Mouse (Mus musculus): ENCODE results near the gene Mbd5.

The Mbd5 gene

DNA sequence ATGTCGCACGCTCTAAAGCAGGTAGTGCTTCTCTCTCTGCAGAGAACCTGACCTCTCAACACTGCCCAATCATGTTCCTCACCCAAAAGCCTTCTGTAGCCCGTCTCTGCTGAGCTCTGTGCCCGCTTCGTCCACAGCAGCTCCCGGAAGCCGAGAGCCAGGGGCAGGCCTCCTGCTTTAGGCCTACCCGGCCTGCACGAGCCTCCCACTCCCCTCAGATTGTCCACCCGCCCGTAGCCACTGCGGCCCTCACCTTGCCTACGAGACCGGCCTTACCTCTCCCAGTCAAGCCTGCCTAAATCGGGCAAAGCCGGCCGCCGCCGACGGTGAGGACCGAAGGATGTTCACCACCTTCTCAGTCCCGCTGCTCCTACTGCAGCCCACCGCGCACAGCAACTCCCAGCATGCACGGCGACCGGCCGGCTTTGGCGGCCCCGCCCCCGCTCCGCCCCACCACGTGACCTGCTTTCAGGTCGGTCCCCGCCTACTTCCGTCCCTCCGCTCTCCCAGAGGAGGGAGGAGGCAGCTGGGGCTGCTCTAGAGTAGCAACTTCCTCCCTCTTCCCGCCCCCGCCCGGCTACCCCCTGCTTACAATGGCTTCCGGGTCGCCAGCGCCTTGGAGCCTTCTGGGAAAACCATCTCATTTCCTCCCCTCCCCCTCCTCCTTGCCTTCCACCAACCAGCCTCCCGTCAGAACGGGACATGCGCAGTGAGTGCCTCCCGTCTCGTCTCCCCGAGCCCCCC is at the start of gene Mbd5:
Gene Mbd5, plus strand, starts transcription at position 668 of the 744 bp plus-strand sequence.
- DNase-seq (ENCODE audit: low read depth, low spot score) = peak; percentile 100

DNA sequence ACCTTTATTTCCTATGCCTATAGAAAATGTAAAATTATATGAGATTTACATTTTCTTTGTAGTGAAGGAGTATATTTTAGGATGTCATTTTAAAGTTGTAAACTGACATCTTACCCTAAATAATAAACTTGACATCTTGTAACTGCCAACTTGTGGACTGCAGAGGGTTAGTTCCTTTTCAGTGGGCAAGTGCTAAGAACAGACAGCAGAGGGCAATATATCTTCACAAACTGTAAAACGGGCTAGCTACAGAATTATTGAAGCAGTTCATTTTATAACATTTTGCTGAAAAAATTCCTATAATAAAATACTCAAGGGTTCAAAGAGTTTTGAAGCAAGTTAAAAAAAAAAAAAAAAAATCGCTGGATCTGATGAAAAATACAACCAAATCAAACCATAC is 40.4 kb upstream of the Mbd5 start:
- peak; percentile 39 for DNase-seq (ENCODE audit: low read depth, low spot score)

DNA sequence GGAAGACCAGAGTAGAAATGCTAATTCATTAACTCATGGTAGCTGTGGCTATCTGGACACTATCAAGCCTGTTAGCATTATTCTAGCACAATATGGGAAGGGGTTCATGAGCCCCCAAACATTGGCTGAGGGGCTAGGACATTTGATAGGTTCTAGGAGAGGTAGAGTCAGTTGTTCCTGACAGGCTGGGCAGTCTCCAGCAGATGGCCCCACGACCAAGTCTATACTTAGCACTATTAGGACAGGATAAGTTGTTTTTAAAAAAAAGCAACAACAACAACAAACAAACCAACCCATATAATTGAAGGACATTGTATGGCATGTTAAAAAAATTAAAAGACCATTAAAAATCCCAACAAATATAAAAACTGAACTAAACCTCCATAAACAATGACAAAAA is 35.1 kb upstream of the Mbd5 start:
- no peak for DNase-seq (ENCODE audit: low read depth, low spot score)

DNA sequence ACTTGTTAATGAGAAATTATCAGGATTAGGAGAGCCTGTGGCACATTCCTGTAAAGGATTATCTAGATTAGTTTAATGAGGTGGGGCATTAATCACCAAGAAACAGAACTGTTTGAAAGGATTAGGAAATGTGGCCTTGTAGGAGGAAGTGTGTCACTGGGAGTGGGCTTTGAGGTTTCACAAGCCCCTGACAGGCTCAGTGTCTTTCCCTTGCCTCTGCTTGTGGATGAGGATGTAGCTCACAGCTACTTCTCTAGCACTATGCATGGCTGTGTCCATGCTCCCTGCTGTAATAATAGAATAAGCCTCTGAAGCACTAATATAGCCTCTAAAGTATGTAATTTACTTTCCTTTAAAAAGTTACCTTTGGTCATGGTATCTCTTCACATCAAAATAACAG is 33.5 kb upstream of the Mbd5 start:
- DNase-seq (ENCODE audit: low read depth, low spot score) = no peak

DNA sequence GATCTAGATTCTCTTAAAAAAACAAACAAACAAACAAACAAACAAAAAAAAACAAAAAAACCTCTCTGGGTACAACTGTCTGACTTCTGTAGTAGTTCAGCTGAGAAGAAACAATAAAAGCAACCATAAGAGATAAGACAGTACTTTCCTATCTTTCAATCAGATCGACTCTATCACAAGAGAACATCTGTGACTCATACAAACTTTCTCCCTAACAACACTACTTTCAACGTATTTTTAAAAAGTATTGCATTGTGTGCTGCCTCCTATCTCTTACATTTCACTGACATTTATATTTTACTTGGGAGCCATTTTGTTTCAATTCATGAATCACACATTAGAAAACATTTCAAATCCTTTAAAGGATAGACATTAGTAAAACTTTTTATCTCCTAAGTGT is 14.2 kb upstream of the Mbd5 start:
- DNase-seq (ENCODE audit: low read depth, low spot score) = peak; percentile 6

DNA sequence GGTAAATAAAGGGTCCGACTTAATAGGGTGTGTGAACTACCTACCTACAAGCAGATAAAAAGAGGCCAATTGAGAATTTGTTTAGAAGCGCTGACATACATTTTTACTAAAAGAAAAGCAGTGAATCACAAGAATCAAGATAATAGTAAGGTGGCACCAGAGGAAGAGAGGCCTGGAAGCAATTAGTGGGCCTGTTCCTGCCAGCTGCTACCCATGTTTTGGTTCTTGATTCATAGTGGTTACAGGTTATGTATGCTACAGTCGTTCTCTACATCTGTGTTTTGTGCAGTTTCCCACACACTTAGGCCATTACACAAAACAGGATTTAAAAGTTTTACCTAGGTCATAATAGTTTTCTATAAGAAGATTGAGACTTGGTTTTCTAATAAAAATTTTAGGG is 1.5 kb upstream of the Mbd5 start:
- no peak for DNase-seq (ENCODE audit: low read depth, low spot score)

DNA sequence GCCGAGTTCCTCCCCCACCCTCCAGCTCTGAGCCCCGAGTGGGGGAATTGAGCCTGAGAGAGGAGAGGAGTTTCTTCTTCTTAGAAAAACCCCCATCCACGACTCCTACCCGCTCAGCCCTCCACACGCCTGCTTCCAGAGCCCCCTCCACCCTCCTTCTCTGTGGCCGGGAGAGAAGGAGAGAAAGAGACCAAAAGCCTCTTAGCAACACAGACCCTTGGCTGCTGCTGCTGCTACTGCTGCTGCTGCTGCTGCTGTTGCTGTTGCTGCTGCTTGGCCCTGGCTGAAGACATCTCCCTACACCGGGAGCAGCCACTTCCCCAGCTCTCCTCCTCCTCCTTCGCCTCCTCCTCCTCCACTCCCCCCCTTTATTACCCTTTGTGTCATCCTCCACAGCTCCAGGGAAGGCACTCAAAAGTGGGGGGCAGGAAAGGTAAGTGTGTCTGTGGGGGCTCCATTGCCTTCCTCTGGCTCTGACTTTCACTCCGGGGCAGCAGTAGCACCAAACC is 489 bp downstream of the Mbd5 start:
- no peak for DNase-seq (ENCODE audit: low read depth, low spot score)

DNA sequence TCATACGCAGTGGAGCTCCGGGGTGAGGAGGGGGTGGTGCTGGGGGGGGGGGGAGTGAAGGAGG is 776 bp downstream of the Mbd5 start, which contains the start of gene Orc4:
Gene Orc4, minus strand, starts transcription at position 26 of the 64 bp plus-strand sequence.
- no peak for DNase-seq (ENCODE audit: low read depth, low spot score)

DNA sequence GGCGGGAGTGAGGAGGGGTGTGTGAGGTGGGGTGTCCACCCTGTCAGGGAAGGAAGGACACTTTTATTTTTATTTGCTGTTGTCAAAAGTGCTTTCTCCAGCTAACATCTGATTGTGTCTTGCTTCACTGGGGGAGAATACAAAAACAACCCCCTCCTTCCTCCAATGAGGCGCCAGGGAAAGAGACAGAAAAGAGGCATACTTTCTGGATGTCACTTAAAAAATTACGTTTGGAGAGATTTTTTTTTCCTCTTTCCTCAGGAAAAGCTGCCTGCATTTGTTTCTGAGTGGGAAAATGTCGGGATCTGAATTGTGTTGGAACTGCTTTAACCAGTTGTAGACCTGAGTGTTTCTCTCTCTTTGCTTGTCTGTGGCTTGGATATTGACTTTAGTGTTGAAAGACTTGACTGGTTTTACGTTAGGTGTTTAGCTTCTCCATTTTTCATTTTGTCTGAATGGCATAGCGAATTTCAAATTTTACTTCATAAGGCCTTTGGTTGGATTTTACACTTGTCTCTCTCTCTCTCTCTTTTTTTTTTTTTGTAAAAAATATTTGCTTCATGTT is 1.1 kb downstream of the Mbd5 start:
- no peak for DNase-seq (ENCODE audit: low read depth, low spot score)

DNA sequence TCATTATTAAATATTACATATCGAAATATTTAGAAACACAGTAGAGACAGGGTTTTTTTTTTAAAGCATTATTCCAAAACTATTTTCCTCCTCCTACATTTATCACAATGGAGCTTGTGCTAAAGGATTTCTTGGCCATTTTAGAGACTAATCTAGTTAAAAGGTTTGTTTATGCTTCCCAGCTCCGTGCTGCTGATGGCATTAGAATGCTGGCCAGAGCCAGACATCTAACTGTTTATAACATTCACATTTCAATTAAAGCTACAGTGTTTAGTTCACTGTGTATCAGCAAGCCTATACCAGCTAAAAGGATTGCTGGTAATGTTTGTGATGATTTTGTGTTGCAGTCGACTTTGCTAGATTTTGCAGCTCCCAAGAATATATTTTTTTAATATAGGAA is 7.3 kb downstream of the Mbd5 start:
- no peak for DNase-seq (ENCODE audit: low read depth, low spot score)

DNA sequence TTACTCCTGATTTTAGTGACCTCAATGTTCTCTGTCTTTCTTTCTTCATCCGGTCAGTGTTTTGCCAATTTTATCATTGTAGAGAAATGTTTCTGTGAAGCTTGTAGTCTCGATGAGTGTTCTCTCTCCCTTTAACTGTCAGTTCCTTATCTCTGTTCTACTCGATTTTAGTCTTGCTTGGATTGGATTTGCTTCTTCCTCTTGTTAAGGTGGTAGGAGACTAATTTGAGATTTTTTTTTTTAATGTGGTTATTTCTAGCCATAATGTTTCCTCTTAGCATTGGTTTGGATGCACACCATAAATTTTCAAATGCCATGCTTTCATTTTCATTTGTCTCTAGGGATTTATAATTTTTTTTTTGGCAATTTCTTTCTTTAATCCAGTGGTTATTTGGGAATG is 29.6 kb downstream of the Mbd5 start:
- no peak for DNase-seq (ENCODE audit: low read depth, low spot score)

DNA sequence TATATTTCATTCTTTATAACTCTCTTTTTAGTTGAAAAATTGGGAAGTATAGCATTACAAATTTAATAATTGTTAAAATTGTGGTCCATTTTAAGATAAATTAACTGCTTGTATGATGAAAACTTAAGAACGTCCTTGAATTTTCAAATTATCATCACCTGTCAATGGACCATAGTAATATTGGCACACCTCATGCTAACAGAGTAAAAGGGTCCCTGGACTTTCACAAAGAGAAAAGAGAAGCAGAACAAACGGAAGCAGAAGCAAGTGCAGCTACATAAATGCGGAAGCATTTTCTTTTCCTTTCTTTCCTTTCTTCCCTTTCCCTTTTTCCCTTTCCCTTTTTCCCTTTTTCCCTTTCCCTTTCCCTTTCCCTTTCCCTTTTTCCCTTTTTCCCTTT is 41.0 kb downstream of the Mbd5 start:
- no peak for DNase-seq (ENCODE audit: low read depth, low spot score)

DNA sequence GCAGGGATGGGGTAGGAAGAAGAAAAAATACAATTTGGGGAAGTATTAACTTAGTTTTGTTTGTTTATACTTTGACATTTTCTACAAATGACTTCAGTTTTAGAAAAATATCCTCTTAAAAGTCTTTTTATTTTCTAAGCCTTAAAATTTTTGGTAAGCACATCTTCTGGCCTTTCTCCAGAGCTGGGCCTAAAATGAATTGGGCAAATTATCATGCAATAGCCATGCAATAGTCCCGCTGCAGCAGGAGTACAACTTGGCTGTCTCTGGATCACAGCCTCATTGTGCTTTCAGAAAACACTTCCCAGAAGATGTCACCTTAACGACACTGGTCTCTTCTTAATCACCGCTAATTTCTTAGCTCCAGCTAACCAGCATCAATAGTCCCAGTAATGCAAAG is 91.2 kb downstream of the Mbd5 start:
- DNase-seq (ENCODE audit: low read depth, low spot score) = no peak

DNA sequence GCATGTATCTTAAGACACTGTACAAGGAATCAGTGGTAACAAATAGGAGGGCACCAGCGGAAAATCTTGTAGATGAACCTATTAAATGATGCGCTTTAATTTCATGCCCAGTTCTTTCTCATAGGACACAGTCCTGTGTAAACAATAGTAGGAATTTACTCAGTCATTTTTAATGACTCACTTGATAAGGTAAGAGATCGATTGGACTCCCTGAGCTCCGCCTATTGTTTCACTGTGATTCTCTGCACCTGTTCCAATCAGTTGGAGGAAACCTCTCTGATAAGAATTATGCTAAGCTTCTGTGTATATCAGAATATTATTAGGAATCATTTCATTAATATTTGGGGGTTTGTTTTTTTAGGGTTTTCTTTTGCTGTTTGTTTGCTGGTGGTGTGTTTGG is 100.7 kb downstream of the Mbd5 start:
- DNase-seq (ENCODE audit: low read depth, low spot score) = no peak

DNA sequence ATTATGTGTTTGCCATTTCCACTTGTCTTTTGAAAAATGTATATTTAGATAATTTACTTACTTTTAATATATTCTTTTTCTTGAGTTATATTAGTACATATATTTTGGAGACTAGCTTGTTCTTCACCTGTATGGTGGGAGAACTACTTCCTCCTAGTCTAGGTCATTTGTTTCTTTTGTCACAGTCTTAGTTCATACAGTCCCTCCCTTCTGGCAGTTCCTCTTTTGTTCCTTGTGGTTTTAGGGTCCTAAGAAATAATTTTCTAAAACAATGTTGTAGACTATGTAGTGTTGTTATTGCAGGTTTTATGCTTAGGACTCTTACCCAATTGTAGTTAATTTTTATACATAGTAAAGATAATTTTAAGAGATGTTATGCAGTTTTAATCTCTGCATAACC is 118.6 kb downstream of the Mbd5 start:
- DNase-seq (ENCODE audit: low read depth, low spot score) = no peak

DNA sequence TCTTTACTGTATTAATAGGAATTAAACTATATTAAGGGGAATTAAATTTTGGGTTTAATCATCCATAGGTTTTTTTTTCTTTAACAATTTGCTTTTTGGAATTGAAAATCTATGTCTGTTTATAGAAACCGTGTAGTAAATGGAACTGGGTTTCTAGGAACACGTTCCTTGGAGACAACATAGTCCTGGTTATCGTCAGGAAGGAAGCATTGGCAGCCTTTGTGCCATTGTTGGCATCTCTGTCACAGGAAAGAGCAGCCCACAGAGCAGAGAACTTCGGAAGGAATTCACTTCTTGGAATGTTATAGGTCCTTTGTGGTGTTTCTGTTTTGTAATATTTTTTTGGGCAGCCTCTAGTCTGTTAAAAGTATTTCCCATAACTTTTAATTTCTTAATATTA is 135.7 kb downstream of the Mbd5 start:
- no peak for DNase-seq (ENCODE audit: low read depth, low spot score)

DNA sequence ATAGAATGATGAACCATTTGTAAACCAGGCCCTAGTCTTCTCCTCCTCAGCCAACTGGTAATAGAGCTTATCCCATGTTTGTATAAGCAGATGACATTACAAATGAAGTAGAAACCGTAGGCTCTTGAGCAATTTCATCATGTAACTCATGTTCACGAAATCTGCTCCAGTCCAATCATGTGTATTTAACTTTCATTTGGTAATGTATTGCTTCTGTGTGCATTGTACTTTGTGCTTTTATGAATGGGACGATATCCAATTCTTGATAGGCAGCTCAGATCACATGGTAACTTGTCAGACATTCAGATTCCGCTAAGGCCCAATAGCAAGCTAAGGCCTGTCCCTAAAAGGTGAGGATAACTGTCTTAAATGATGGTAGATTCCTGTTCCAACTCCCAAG is 141.5 kb downstream of the Mbd5 start:
- no peak for DNase-seq (ENCODE audit: low read depth, low spot score)

DNA sequence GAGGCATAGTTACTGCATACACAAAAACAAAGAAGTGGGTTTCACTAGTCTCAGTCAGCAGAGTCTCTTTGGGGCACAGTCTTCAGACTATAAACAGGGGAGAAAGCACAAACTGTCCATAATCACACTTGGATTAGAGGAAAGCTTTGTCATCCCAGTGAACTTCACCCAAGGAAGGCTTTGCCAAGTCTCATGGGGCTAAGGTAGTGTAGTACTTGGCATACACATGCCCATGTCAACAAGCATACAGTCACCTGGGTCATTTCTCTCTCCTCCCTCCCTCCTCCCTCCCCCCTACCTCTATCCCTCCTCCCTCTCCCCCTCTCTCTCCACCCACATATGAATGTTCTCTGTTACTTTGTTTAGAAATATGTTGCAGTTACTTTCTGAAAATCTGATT is 147.5 kb downstream of the Mbd5 start:
- DNase-seq (ENCODE audit: low read depth, low spot score) = no peak

DNA sequence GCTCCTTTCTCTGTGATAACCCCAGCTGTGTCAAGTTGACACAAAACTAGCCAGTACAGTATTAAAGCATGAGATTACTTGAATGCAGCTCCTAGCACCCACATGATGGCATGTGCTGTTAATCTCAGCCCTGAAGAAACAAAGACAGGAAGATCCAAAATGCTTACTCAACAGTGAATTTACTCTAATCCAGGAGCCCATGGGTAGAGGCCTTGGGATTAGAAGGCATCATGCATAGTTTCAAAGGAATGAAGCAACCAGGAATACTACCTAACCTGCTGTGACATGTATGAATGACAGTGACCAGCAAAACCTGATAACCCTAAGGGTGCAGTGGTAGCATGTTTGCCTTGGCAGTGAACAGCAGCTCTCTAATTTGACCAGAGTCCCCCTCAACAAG is 159.6 kb downstream of the Mbd5 start:
- DNase-seq (ENCODE audit: low read depth, low spot score) = no peak

DNA sequence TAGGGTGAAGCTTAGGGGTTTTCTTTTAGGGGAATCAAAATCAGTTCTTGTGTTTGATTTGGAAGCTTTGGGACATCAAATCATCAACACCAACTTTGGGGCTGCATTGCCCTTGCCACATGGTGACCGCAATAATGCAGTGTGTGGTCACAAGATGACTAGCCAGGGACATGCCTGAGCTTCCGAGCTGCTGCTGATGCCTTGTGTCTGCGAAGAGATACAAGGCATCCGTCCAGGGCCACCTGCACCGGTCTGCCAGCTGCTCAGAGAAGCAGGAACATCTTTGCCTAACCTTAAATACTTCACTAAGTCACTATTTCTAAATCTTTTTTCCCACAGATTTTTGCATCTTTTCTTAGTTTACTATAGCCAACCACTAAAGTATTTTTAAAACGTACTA is 170.6 kb downstream of the Mbd5 start:
- no peak for DNase-seq (ENCODE audit: low read depth, low spot score)

DNA sequence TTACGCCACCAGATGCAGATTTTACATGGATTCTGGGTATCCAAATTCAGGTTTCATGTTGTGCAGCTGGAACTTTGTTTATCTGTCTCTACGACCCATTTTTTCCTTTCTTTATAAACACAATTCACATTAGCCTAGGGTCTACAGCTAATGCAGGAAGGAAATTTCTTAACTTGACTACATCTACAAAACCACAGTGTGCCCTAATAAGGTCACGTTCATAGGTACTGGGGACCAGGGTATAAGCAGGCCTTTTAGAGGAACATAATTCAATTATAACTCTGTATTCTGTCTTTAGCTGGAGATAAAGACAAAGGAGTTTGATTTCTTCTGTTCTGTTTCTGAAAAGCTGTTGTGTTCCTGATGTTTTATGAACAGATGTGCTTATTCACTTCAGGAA is 172.3 kb downstream of the Mbd5 start:
- no peak for DNase-seq (ENCODE audit: low read depth, low spot score)

DNA sequence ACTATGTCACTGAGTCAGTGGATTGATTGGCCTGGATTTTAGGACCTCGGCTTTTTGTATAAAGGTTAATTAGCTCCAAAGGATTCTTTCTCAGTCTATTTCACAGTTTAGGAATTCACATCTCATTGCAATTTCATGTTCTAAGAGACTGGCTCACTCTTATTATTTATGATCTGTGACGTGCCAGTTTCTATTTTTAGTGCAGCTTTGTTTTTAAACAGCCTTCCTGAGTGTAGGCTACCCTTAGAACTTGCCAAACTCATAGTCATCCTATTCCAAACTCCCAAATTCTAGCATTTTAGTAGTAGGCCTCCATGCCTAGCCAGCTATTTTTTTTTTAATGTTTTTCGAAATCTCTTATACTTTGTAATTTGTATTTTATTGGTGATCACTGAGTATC is 192.9 kb downstream of the Mbd5 start:
- no peak for DNase-seq (ENCODE audit: low read depth, low spot score)

DNA sequence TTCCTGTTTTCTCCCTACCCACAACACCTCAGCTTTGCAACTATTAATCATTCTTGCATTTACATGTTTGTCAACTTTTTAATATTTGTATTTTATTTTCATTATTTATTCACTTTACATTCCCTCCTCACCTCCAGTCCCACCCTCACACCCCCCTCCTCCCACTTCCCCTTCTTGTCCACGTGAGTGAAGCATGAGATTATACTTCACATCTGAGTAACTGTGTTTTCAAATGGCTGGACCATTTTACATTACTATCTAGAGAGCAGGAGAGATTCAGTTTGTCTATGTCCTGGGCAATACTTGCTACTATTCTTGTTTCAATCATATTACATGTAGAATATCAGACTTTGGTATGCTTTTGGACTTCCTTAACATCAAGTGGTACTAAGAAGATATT is 204.3 kb downstream of the Mbd5 start:
- no peak for DNase-seq (ENCODE audit: low read depth, low spot score)

DNA sequence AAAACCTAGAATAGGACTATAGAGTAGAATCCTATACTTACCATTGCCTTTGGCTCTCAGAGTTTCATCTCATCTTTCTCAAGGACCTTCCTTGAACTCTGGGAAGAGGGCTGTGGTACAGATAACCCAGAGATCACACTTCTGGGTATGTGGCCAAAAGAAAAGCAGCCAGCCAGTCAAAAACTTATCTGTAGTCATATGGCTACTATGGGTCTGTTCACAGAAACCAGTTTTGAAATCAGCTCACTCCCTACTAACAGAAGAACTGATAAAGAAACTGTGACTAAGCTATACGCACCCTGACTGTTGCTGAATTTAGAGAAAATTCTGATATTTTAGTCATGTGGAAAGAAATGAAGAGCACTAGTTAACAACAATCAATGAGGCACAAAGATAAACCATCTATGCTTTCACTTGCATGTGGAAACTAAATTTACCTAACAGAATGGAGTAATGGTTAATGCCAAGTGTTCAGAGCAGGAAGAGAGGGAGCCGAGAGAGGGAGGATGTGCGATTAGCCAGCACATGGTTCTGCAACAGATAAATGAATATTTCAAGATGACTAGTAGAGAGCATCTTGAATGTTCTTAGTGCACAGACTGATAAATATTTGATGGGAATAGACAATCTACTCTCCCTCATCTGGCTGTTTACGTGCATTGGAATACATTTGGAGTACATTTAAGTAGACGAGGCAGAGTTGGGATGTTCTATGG is 211.1 kb downstream of the Mbd5 start:
- no peak for DNase-seq (ENCODE audit: low read depth, low spot score)

Data from CD4-positive helper T cell, adult 2 months (primary cell).